Mouse (Mus musculus) ES-CJ7 (cell line): Measurements from ENCODE around the gene Ebf1.

ENCODE experiments used
- DNase-seq: peaks from one replicate; pipeline ENCODE4 v3.0.0; 2011; ENCODE audit warnings: low read depth, low spot score

Ebf1 gene

DNA sequence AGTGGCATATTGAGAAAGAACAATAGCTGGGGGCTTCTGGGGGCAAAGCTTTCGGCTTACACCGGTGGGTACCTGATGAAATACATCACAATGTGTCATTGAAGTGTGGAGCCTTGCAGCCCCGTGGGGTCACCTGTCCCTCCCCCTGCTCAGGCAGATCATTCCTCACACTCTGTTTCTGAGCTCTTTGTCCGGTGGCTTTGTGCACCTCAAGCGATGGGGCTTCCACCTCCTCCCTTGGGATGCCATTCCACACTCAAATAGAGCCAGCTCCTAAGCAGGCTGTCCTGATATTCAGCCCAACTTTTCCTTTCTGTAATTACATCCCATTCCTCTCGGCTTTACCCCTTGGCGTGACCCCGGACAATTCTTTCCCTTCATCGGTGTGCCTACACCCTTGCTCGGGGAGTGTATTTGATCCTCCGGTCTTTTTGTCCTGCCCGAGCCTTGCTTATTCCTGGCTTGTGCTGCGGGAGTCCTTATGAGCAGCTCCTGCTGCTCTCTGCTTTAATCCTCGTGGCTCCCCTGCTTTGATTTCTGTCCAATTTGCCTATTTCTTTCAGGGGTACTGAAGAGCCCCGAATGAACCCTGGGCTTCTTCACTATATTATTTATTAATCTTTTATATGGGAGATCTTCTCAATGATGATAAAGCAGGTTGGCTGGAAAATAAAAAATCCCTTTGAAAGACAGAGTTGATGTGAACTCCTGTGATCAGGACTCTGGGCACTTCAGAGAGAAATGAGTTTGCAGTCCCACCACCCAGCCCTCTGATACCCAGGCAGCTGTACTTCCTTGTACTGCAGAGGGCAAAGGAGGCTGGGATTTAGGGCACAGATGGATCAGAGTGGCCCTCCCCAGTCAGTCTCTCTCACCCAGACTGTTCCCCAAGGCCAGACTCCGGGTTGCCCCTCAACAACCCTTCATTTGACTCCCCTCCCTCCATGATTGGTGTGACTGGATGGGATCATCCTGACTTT is 160.5 kb downstream of the Ebf1 start:
- DNase-seq: no peak

DNA sequence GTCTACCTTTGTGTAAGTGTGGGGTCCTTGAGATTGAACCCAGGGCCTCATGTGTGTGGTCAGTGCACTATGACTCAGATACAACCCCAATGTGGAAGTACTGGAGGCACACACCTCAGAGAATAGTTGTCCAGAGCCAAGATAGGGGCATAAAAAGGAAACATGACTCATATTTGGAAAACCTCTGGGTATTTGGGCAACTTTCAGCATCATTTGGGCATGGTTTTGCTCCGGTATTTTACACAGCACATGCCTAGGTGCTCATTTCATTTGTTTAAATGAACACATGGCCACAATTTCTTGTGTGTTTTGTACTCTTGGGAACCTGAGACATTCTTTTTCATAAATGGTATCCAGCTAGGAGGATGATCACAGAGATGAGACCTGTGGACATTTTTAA is 161.9 kb downstream of the Ebf1 start:
- DNase-seq: no peak

DNA sequence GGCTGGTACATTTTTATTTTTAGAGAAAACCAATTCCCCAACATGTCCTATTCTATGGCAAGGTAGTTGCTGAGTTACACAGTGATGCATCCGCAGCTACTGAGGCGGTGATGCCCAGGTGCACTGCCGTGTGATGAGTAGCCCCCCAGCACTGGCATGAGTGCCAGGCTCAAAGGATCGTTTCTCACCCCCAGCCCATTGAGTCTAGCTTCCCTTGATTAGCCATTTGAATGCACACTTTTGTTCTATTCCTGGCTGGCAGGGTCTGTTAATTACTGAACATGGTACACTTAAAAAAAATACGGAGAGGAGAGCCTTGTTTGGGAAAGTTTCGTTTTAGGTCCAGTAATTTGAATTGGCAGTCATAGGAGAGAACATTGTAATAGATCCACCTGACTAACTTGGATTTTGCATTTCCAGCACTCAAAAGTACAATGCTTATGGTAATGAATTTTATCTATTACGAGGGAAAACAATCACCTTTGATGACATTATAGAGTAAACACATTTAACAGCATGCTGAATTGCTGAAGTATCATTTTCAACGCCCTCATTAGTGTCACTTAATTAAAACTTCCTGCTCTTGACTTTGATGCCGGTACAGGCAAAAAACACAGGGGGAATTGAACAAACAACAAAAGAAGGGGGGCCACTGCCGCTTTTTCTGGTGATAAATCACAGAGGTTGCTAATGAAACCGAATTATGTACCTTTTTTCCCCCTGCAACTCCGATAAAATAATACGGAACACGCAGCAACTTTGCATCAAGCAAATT is 167.3 kb downstream of the Ebf1 start:
- no peak for DNase-seq

DNA sequence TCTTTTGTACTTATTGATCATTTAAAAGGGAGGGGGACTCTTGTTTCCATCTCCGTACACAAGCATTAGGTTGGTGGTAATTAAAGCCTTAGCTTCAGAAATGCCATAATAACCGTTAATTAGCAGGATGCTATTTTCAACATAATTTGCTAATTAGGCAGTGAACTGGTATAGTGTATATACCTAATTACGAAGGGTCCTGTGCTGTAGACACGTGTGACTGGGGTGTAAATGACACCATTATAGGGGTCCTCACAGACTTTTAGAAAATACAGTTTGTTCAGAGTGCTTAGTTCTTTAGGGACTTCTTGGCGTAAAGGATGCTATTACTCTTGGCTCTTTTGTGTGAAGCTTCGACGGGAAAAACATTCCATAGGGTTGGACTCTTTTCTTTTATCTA is 167.9 kb downstream of the Ebf1 start:
- no peak for DNase-seq

DNA sequence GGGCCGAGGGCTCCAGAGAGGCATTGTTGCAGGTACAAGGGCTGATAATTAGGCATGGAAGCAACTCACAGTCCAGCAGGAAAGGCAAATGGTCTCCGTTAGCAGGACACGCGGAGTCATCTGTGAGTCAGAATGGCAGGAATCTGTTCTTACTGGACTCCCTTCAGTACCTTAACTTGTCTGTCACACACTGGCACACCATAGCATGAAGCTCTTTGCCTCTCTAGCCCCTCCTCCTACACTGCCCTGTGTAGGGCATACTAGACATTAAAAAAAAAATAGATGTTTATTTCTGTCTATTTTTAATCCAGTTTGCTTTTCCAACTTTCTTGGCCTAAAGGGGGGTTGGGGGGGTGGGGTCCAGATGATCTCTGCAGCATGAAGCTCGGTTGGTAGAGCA is 168.4 kb downstream of the Ebf1 start:
- DNase-seq: no peak

DNA sequence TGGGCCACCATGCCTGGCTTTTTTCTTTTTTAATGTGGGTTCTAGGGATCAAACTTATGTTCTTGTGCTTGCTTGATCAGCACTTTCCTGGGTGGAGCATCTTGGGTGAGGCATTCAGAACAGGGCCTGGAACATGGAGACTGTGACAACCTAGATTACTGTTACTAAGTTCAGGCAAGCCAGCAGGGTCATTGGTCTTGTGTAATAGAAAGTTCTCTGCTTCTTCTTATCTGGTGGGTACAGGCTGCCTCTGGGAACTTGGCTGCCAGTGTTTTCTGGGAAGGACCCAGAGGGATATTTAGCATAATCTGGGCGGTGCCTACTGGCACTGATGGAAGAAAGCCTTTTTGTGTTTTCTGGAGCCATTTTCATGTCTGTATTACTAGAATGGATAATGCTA is 170.9 kb downstream of the Ebf1 start:
- no peak for DNase-seq

DNA sequence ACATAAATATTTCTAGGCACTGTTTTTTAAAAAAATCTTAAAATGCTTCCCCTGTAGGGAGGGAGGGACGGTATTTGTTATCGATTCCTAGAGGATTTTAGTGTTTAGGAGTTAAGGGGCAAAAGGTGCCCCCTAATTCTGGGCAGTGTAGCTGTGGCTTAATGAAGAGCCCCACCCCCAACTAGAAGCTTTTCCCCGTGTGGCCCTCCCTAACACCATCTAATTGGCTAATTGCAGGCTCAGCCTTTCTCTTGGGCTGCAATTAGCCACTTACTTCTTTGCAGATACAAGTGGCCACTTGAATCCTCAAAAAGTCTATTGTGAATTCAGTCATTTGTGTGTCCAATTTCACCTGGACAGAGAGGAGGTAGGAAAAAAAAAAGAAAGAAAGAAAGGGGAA is 175.7 kb downstream of the Ebf1 start:
- DNase-seq: no peak

DNA sequence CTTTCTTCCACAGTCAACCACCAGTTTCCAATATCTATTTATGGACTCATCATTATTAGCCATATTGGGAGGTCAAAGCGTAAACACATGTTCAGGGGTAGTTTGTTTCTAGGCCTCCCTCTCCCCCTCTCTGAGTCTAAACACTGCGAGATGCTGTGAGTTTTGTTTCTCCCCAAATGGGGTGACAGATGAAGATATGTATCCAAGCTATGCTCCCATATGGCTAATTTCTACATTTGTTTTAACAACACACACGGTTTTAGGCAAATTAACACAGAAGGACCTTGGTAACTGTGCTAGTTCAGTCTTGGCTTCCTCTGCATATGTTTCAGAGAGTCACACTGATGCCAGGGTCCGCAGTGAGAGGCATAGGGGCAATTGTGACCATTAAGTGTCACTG is 177.8 kb downstream of the Ebf1 start:
- DNase-seq: no peak

DNA sequence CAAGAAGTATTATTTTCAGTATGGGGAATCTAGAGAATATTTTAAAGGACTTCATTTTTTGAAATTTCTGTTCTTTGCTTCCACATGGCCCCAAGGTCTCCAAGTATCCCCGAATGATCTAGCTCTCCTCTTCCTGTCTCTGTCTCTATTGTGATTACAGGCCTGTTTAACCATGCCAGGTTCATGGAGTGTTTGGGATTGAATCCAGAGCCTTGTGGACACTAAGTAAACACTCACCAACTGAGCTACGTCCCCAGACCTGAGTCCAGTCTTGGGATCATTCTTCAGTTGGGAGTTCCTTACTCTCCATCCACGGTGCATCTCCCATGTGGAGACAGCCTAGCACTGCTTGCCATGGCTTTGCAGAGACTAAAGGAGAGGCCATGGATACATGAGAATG is 178.7 kb downstream of the Ebf1 start:
- no peak for DNase-seq

DNA sequence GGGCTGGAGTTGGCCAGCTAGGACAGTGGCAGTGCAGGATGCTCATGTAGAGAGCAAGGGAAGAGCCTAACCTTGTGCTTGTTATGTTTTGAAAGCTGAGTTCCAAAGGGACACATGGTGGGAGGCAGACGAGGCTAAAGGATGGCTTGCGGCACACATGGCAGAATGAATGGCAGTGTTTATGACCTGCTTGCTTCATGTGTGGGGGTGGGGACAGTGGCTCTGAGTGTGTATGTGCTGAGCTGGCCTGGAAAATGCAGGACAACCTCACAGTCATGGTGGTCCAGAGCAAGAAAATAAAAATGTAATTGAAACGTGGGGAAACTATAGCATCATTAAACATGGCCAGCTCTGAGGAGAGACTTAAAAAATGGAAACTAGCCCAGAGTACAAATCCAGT is 181.2 kb downstream of the Ebf1 start:
- no peak for DNase-seq

DNA sequence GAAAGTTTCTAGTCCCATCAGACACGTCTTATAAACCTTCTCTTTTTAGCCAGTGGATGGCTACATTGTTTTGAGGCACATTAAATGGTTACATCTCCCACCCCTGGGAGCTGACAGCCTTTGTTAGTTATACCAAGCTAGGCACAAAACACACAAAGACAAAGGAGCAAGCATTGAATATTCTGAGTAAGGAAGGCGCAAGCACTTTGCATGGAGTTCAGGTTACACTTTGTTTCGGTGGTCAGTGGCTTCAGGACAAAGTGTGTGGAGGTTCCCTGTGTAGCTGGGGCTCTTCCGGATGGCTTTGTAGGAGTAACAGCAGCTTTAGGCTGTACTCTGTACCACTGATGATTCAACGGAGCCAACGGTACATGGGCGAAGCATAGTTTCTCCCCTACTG is 186.9 kb downstream of the Ebf1 start:
- peak; percentile 30 for DNase-seq

DNA sequence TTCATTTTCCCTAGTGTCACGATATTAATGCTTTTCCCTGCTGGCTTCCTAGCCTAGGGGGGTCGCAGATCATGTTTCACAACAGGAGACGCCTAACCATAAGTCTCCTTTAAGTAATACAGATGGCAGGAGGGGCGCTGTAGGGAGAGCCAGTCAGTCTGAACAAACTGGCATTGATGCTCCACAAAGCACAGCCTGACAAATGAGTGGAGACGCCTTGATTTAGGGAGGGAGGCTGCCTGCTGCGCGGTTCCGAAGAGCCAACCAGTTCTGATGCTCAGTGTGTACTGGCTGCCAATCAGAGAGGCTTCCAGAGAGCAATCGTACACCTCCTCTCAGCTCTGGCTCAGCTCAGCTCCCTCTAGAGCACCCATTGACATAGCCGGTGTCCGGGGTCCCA is 189.5 kb downstream of the Ebf1 start:
- DNase-seq: peak; percentile 17

DNA sequence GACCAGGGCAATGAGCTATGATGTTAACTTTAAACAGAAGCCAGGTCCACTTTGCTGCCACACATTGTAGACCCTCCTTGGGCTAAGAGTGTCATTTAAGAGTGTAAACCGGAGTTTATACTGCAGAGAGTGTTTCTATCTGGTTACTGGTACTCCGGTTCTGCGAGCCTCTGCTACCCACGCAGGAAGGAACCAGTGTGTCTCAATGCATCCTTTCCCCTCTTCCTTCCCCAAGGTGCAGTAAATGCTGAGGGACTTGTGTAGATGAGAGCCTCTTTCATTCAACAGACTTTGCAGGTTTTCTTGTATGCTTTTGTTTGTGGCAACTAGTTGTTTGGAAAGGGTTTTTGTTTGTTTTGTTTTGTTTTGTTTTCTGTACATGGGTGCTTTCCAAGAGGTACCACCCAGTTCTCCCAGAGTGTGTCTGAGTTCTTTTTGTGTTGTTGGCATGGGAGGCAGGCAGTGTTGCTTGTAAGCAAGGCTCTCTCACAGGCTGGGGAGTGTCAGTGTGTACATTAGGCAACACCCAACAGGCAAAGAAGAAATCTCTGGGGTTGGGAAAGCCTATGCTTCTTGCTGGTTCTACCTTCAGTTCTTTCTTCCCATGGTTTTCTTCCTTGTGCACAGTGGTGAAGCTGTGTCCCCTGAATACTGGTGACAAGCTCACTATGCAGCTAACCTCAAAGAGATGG is 191.9 kb downstream of the Ebf1 start:
- DNase-seq: no peak

DNA sequence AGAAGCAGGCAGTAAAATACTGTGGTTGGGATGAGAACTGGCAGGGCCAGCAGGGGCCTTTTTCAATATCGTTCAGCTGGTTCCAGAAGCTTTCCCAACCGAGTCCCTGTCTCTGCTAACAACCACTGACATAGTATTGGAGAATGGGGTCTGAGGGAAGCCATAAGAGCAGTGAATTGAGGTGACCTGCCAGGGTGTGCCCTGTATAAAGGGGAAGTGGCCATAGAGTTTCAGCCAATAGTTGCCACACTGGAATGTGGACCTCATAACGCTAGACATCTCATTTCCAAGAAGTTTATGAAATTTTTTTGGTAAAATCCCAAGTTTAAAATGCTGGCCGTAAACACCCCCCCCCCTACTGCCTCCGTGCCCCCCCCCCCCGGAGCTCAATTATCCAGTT is 193.9 kb downstream of the Ebf1 start:
- no peak for DNase-seq

DNA sequence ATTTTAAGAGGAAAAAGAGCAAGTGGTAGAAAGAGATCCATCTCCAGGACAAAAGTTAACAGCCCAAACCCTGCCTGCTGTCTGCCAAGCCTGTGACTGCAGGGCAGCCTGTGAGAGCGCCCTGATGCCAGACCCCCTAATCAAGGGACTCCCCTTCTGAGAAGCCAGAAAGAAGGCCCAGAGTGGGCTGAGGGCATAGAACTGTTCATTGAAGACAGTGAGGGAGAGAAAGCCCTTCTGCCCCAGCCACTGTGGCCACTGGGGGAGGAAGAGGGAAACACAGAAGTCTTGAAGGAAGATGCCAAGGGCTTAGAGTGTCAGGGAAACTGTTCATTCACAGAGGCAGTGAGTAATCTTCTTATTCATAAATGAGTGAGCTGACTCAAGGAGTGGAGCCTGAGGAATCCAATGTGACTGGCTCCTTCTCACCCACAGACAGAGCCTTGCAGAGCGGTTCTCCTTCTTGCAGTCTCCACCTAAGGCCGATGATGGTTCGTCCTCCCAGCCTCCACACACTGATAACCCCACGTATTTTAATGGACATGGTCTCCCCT is 195.2 kb downstream of the Ebf1 start:
- DNase-seq: no peak

DNA sequence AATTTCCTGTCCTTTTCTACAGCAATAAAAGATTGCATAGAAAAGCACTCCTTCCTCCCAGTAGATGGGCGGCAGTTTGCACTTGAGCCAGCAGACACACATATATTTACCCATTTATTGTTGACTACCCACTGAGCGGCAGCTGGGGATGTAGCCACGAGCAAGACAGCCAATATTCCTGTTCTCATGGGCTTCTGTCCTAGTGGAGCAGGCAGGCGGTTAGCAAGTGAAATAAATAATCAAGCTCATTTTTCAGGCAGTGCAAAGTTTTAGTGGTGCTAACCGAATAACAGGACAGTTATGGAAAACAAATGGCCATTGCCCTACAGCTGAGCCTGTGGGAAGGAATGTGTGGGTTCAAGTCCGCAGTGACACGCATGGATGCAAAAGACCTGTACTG is 196.4 kb downstream of the Ebf1 start:
- no peak for DNase-seq

DNA sequence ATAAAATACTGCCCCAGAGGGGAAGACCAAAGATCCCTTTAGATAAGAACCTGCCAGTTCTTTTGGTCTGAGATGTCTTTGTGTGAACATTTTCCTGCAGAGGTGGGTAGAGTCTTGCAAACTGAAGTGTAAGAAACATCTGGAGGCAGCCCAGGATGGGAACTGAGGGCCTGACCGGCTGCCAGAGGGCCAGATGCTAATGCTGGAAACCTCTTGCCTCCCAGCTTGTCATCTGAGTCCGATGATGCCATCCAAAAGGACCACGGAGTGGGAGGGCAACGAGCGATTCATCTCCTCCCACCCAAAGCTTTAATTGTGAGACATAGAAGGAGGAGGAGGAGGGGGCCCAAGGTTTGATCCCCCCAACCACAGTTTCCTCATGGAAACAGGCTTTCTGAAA is 197.7 kb downstream of the Ebf1 start:
- no peak for DNase-seq

DNA sequence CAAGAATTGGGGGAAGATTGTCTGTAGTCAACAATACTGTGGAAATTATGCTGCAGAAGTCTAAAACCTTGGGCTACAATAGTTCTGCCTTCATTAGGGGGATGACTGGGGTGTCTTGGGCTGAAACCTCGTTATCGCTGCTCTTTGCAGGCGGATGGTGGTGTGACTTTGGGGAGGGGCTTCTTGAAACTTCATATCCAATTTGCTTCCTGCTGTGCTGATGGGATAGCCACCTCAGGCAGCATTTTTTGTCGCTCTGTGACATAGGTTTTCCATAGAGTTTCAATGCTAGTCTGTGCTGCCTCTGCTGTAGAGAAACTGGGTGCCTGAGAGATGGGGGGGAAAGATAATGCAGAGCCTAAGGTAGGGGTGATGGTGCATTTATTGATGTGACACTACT is 198.9 kb downstream of the Ebf1 start:
- DNase-seq: no peak

DNA sequence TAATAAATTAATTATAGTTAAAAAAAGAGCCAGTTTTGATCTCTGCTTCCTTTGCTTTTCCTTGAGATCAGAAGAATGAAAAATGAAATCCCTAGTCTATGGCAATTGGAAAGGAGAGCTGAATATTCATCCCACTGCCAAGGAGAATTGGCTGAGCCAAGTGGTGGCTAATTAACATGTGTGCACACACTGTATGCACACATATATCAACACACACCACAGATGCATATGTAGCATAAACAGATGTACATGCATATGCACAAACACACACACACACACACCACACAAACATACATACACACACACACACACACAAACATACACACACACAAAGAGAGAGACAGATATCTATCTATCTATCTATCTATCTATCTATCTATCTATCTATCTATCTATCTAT is 205.2 kb downstream of the Ebf1 start:
- DNase-seq: no peak

DNA sequence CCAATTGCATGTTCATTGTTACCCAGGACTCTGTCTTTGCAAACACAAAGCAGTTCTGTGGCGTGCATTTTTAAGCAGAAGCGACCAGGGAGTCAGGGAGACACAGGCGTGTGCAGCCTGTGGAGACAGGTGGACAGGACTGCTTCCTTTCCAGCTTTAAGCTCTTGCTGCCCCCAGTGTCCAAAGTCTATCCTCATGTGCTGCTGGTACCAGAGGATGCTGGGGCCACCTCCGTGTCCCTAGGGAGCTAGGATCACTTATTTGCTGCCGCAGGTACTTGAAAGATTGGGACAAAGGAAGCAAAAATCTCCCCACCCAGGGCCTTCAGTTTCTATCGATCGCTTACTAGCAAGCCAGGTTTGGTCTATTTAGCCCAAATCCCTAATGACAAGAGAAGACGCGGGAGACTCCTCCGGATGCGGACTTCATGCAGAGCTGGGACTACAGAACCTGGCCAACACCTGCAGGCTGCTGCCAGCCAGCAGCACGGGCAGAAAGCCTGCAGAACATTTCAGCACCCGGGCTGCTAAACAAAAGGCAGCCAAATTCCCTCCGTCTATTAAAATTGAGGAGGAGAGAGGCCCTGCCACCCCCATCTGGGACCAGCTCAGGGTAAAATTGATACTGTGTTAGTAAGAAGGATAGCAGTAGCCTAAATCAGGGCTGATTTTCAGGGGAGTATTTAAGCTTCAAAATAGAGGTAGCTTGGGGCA is 215.3 kb downstream of the Ebf1 start:
- DNase-seq: no peak

DNA sequence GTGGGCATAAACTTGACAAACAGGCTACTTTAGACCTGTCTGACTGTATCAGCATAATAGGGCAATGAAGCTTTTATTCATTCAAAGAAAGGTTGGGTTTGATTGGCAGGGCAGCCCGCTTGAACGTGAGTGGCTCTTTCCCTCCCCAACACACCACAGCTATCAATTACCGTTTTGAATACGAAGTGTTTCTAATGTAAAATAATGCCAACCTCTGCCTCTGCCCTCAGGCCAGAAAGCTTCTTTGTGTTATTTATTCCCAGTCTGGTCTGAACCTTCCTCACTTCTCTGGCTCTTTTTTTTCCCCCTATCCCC is 215.8 kb downstream of the Ebf1 start:
- DNase-seq: peak; percentile 18
